Comparison of ENCODE assay signal across 8 mouse cellular contexts in genomic region chr4:59581314-59582185, GRCm38 (mm10). TPM values are rescaled to one million over a fixed set of nuclear protein-coding genes. Genes with fewer than 3 reads are reported as not detected.
A peak's percentile ranks its signal among the peaks of the same experiment; 100 is the strongest.
DNase-seq lines count a peak whose midpoint lies in the region; ATAC-seq lines count a peak whose summit lies in the region.

Hsdl2 (plus strand) TSS chr4:59581563.

- peak within 1 kb of the TSS; percentile 90 for H3K27ac ChIP-seq in heart, embryonic 10.5 days
- H3K27ac ChIP-seq in kidney, embryonic 15.5 days, result peak within 1 kb of the TSS; percentile 91

- under 1% methylated on average over 61 of the region's 61 CpGs for WGBS in heart, embryonic 10.5 days
- under 1% methylated on average over 61 of the region's 61 CpGs for WGBS in kidney, embryonic 15.5 days

- peak within 1 kb of the TSS; percentile 69 for H3K4me3 ChIP-seq in heart, embryonic 10.5 days
- H3K4me3 ChIP-seq in kidney, embryonic 15.5 days (replicated peaks), result peak within 1 kb of the TSS; percentile 78

- peaks cover 11% of the 10 kb centered on the region for H3K4me1 ChIP-seq in heart, embryonic 10.5 days
- peaks cover 13% of the 10 kb centered on the region for H3K4me1 ChIP-seq in kidney, embryonic 15.5 days

- H3K4me2 ChIP-seq in kidney, embryonic 15.5 days, result peak within 1 kb of the TSS; percentile 90

- no peaks in the 10 kb centered on the region for H3K9me3 ChIP-seq in heart, embryonic 10.5 days
- H3K9me3 ChIP-seq in kidney, embryonic 15.5 days (replicated peaks), result no peaks in the 10 kb centered on the region

- peak within 1 kb of the TSS; percentile 67 for H3K9ac ChIP-seq in kidney, embryonic 15.5 days

- no peaks in the 10 kb centered on the region for H3K36me3 ChIP-seq in heart, embryonic 10.5 days
- no peaks in the 10 kb centered on the region for H3K36me3 ChIP-seq in kidney, embryonic 15.5 days

- DNase-seq in B cell, adult 2 months, result peak; percentile 99
- peak; percentile 99 for DNase-seq in brain, adult 2 months (ENCODE audit: low read depth, low spot score)
- peak; percentile 100 for DNase-seq in heart, embryonic 10.5 days (ENCODE audit: low spot score)
- DNase-seq in liver, result peak; percentile 100
- DNase-seq in spleen, postnatal 4 days (ENCODE audit: low spot score in 2 of 2), result peak; percentile 100

- ATAC-seq in erythroblast, adult 5-6 weeks (replicated peaks; ENCODE audit: low FRiP score, poor library complexity, severe bottlenecking), result peak; percentile 97
- peak; percentile 98 for ATAC-seq in kidney, embryonic 15.5 days (replicated peaks; ENCODE audit: low FRiP score)
- ATAC-seq in monocyte, adult 5-6 weeks (replicated peaks; ENCODE audit: insufficient number of reproducible peaks, low FRiP score, low TSS enrichment, poor library complexity, severe bottlenecking), result peak; percentile 90

- H3K27me3 ChIP-seq in heart, embryonic 10.5 days (ENCODE audit: insufficient read depth, poor library complexity, severe bottlenecking), result no peaks in the 10 kb centered on the region
- no peaks in the 10 kb centered on the region for H3K27me3 ChIP-seq in kidney, embryonic 15.5 days

RNA-seq across cellular contexts. Expression of gene Hsdl2, which starts in this region (rescaled TPM):
- total RNA-seq in erythroblast, adult 5-6 weeks (2015; ENCODE audit: low replicate concordance), result 14.6 and 15.7 TPM in 2 replicates
- 8.9 and 13.2 TPM in 2 replicates for total RNA-seq in erythroblast, adult 5-6 weeks (2017; ENCODE audit: low replicate concordance)
- polyA plus RNA-seq in heart, embryonic 10.5 days (2016; fragmentation: Nextera tagmentation; extraction: Ambion mirVana), result 27.6 and 32.5 TPM in 2 replicates
- polyA plus RNA-seq in kidney, embryonic 15.5 days (2015; fragmentation: Nextera tagmentation; extraction: Ambion mirVana), result 24.1 and 25.4 TPM in 2 replicates
- total RNA-seq in monocyte, adult 5-6 weeks (2017), result 22.6 to 25.7 TPM (median 23.4 TPM) in 3 replicates

Comparison
In these comparisons a context has a peak if more than half of its experiments do, and no peak if none do; other contexts are left out.
1. Peak in every context shown above with its lines: DNase-seq, ATAC-seq, H3K4me3 ChIP-seq and H3K27ac ChIP-seq.